Mouse (Mus musculus): ENCODE measurements around the gene Map4k3.
"Not testable (repeated sequence)": the region's sequence is repeated elsewhere in the genome, so short reads cannot be mapped to it uniquely, and the experiment has no call there.

Map4k3 gene

GRCm38 (mm10) chr17:80728062-80728858, at the start of gene Map4k3:
Map4k3 (minus strand) TSS chr17:80728485.
- peak; percentile 87 for DNase-seq (ENCODE audit: low read depth, low spot score)

- no peak for DNase-seq (ENCODE audit: low read depth, low spot score)
Observed at GRCm38 (mm10) chr17:80777581-80777980, 49.3 kb upstream of the Map4k3 start.

GRCm38 (mm10) chr17:80775178-80775788, 47.0 kb upstream of the Map4k3 start:
- DNase-seq (ENCODE audit: low read depth, low spot score) = peak; percentile 69

DNA sequence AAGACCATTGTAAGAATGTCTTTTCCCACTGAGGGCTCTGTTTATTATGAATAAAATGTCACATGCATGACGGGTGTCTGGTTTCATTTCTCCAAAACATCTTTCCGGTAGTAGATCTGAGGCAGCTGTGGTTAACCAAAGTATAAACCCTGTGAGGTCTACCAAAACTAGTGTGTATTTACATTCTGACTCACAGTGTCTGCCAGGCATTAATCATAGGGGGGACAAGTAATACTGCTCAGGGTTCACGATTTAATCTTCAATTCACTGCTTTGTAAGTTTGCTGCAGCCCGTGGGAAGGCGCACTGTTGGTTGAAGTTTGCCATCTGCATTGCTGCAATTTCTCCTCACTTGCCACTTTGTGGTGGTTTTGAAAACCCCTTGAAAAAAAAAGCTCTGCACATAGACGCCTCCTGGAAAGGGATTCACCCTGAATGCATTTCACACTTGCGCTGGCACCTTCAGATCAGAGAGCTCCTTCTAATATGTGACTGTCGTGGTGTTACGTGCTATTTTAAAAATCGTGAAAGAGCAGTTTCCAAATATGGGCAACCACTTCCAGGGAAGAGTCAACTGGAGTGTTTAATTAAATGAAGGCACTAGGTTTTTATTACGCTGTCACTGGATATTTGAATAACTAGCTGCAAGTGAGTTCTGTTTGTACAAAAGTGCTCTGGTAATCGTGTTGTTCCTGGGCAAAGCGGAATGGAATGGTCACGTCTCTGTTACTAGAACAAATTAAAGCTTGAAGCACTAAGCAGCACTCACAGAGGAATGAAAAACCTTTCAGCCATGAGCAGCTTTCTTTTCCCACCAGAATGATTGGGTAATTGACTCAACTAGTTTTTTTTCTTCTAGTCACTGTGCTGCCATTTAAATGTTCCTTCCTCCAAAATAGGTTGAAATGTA, 44.5 kb upstream of the Map4k3 start:
- DNase-seq (ENCODE audit: low read depth, low spot score) = peak; percentile 74

DNA sequence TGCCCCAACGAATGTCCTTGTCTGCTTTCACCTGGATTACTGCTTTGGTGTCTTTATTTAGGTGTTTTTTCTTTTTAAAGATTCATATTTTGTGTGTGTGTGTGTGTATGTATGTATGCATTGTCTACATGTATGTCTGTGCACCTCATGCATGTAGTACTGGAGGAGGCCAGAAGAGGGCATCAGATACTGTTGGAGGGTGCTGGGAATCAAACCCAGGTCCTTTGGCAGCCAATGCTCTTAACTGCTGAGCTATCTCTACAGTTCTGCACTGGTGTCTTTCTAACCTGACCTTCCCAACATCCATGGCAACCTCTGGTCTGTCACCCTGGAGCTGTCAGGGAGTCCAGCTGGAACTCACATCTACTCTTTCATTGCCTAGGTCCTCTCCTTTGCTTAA, 41.8 kb upstream of the Map4k3 start:
- DNase-seq (ENCODE audit: low read depth, low spot score) = no peak

GRCm38 (mm10) chr17:80765204-80765603, 36.9 kb upstream of the Map4k3 start:
- DNase-seq (ENCODE audit: low read depth, low spot score) = peak; percentile 50

GRCm38 (mm10) chr17:80763065-80763681, 34.9 kb upstream of the Map4k3 start:
- DNase-seq (ENCODE audit: low read depth, low spot score) = no peak

DNA sequence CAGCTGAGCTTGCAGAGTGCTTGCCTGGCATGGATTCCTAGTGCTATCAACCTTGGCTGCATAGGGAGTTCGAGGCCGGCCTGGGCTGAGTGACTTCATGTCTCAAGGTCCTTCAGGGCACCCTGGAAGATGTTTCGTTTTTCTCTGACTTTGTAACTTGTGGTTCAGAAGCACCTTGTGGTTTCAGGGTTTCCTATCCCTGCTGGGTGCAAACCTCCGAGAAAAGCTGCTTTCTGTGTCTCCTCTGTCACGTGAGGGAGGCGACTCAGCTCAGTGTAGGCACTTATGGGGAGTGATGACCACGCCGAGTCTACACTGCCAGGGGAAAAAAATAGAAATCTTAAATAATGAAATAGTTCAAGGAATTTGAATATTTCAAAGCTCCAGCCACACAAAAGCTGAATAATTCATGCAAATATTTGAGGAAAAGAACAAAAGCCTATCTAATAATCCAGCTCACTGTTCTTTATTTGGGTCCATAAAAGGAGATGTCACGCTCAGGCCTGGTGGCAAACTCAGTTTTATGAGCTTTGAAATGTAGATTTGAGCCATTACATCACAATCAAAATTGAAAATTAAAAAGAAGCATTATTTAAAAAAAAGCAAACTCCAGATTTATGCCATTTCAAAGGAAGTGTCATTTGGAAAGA, 34.2 kb upstream of the Map4k3 start:
- DNase-seq (ENCODE audit: low read depth, low spot score) = no peak

GRCm38 (mm10) chr17:80761191-80761590, 32.9 kb upstream of the Map4k3 start:
- peak; percentile 50 for DNase-seq (ENCODE audit: low read depth, low spot score)

- peak; percentile 78 for DNase-seq (ENCODE audit: low read depth, low spot score)
Observed at GRCm38 (mm10) chr17:80760344-80761145, 32.3 kb upstream of the Map4k3 start.

DNA sequence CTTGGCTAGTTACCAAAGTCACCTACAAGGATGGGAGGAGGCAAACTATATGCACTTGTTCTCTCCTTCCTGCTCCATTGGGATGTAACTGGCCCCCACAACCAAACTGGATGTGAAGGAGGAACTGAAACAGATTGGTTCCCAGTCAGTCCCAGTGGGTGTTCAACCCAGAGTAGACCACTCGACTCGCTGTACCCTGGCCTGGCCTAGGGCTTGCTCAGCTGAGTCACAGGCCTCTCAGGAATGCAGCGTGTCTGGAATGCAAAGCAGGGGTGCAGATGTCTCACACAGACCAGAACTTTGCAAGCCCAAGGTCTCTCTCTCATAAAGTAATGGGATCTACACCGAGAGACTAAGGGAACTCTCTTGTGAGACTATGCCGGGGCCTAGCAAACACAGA, 27.8 kb upstream of the Map4k3 start:
- no peak for DNase-seq (ENCODE audit: low read depth, low spot score)

GRCm38 (mm10) chr17:80755076-80755871, 27.0 kb upstream of the Map4k3 start:
- DNase-seq (ENCODE audit: low read depth, low spot score) = peak; percentile 67

GRCm38 (mm10) chr17:80754589-80754988, 26.3 kb upstream of the Map4k3 start:
- no peak for DNase-seq (ENCODE audit: low read depth, low spot score)

GRCm38 (mm10) chr17:80752466-80752865, 24.2 kb upstream of the Map4k3 start:
- DNase-seq (ENCODE audit: low read depth, low spot score) = no peak

DNA sequence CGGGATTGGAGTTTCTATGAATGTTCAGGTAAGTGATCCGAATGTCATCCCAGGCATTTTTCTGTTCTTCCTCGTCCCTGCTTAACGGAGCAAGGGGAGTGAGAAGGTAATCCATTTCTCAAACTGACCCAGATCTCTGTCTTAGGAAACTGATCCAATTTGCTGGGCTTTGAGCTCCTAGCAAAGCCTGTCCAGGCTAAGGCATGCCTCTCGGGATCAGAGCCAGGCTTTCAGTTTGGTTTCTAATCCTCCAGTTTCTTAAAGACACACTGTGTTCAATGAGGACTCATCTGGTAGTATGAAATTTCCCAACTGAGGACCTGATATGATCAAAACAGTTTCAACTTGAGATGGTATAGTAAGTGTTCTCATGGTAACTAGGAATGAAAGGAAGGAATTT, 11.1 kb upstream of the Map4k3 start:
- DNase-seq (ENCODE audit: low read depth, low spot score) = no peak

- DNase-seq (ENCODE audit: low read depth, low spot score) = no peak
Observed at GRCm38 (mm10) chr17:80734700-80735099, 6.4 kb upstream of the Map4k3 start.

DNA sequence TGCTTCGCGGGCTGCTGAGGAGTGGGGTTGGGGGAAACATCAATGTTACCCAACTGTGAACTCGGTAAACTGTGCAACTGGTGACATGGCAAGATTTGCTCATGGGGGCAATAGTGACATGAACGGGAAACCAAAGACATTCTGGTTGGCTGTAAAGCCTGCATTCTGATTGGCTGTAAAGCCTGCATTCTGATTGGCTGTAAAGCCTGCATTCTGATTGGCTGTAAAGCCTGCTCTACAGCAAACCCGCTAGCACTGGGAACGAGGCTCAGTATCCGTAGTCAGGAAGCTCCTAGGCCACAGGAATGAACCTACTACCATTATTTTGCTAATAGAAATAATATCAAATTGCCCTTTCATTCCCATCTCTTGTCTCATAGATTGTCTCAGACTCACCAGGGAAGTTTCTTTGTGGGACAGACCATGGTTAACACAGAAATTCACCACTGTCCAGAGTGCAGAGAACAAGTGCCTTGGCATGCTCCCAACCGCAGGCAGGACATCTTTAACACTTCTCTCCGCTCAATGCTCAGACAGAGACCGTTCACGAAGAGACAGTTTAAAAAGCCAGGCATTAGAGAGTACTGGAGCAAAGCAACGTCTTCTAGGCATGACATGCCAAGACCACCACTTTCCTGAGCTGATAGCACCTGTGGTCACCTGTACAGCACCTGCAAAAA, 5.0 kb upstream of the Map4k3 start:
- no peak for DNase-seq (ENCODE audit: low read depth, low spot score)

DNA sequence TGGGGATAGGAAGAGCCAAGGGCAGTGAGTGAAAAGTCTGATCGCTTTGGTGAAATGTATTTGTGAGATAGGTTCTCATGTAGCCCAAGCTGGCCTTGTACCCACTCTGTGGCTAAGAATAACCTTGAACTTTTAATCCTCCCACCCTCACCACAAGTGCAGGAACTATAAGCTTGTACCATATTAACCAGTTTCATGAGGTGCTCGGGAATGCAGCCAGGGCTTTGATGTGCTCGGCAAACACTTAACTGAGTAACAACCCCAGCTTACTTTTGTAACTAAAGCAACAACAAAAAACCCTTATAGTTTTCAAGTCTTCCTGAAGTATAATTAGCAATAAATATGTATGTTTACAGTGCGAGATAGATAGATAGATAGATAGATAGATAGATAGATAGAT, 4.0 kb upstream of the Map4k3 start:
- DNase-seq (ENCODE audit: low read depth, low spot score) = no peak

DNA sequence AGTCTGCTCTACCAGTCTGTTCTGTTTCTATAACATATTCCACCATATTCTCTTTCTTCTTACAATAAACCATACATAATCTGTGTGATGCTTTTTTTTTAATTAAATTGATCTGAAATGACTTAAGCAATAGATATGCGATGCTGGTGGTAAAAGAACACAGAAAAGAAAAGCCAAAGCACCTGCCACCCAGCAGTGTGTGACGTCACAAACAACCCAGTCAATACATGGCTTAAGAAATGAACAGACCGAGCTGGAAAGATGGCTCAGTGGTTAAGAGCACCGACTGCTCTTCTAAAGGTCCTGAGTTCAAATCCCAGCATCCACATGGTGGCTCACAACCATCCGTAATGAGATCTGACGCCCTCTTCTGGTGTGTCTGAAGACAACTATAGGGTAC, 2.0 kb upstream of the Map4k3 start:
- DNase-seq (ENCODE audit: low read depth, low spot score) = not testable (repeated sequence)
